Mouse (Mus musculus): ENCODE measurements around the gene Fgf15. TPM values are rescaled to one million over a fixed set of nuclear protein-coding genes. Genes with fewer than 3 reads are reported as not detected.

Gene Fgf15
- not detected in 2 replicates for total RNA-seq (2023)

GRCm38 (mm10) chr7:144896294-144897218 lies at the start of gene Fgf15:
Gene Fgf15, plus strand, starts transcription at chr7:144896531.

GRCm38 (mm10) chr7:144847067-144847466 lies 49.3 kb upstream of the Fgf15 start, which contains the start of gene Fgf4:
Gene Fgf4, plus strand, starts transcription at chr7:144847367.

GRCm38 (mm10) chr7:144914948-144915750 lies 18.8 kb downstream of the Fgf15 start, which contains the start of gene LTO1:
Gene LTO1, plus strand, starts transcription at chr7:144915100.

GRCm38 (mm10) chr7:144939344-144940002 lies 43.1 kb downstream of the Fgf15 start, which contains the start of gene Ccnd1:
Gene Ccnd1, minus strand, starts transcription at chr7:144939925.

Other genes with a start within 250 kb of the Fgf15 start
- 0.22 and 0.34 TPM in 2 replicates for gene Ano1, start 144.6 kb upstream of the Fgf15 start, total RNA-seq (2023)
- 0.32 and 0.50 TPM in 2 replicates for gene Fgf3, start 58.4 kb upstream of the Fgf15 start, total RNA-seq (2023)
- gene Fgf4, start 49.2 kb upstream of the Fgf15 start, total RNA-seq (2023): not detected in 2 replicates
- gene LTO1, start 18.6 kb downstream of the Fgf15 start, total RNA-seq (2023): 31.8 and 38.9 TPM in 2 replicates
- 0.73 and 1.1 TPM in 2 replicates for gene Ccnd1, start 43.4 kb downstream of the Fgf15 start, total RNA-seq (2023)